Mouse (Mus musculus): ENCODE measurements around the gene Bhlha15.

GRCm38 (mm10) chr5:144218061-144218460 is 28.0 kb downstream of the Bhlha15 start:
- TF ChIP-seq TAL1 (IDR thresholded peaks at IDR 0.05; ENCODE audit: low read length) (no peak), GATA1 (IDR thresholded peaks at IDR 0.05; ENCODE audit: low read length) (no peak)
